Mouse (Mus musculus): ENCODE data around the gene Hmgcl. TPM values are rescaled to one million over a fixed set of nuclear protein-coding genes. Genes with fewer than 3 reads are reported as not detected.
"Not testable (repeated sequence)": the region's sequence is repeated elsewhere in the genome, so short reads cannot be mapped to it uniquely, and the experiment has no call there.

Gene Hmgcl
- polyA plus RNA-seq, 1 experiment from 2014 or later, result 66.1 TPM

DNA sequence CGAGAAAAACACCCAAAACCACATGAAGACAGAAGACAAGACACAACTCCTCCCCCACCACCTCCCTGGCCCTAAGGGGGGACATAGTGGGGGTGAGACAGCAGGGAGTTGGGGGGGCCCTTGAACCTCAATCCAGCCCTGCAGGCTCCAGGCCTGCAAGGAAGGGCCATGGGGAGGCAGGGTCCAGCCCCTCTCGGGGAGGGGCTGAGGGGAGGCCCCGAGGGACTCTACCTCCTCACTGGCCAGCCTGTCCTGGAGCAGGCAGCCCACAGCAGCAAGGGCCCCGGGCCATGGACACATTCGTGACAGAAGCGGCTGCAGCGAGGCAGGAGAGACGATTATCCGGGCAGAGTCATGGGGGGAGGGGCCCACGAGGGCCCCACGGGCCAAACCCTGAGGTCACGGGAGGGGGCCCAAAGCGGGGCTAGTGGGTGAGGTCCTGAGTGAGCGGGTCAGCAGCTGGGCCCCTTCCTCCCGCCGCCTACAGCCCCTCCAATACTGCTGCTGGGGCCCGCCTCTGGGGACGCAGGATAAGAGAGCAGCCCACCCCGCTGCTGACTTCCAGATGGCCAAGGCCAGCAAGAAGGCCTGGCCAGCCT, 22.1 kb downstream of the Hmgcl start:
- WGBS, result 79% methylated on average over 19 of the region's 19 CpGs
- no peaks in the 10 kb centered on the region for H3K9me3 ChIP-seq (ENCODE audit: control insufficient read depth, low read length)
- H3K4me3 ChIP-seq (ENCODE audit: low read depth, low read length), result no peak overlapping the region
- no peak overlapping the region for H3K4me2 ChIP-seq (ENCODE audit: low read depth, low read length)
- H3K9ac ChIP-seq (replicated peaks; ENCODE audit: low read depth, low read length), result no peak overlapping the region
- H3K27me3 ChIP-seq (ENCODE audit: control insufficient read depth, insufficient read depth, low read length), result no peaks in the 10 kb centered on the region
- peaks cover 18% of the 10 kb centered on the region for H3K4me1 ChIP-seq (ENCODE audit: control insufficient read depth, insufficient read depth, low read length)
- H3K36me3 ChIP-seq (ENCODE audit: control insufficient read depth, insufficient read depth, low read length), result peaks cover 31% of the 10 kb centered on the region
- no peak overlapping the region for H3K27ac ChIP-seq (ENCODE audit: low read depth, low read length)
- no peak for ATAC-seq (ENCODE audit: low read depth)

DNA sequence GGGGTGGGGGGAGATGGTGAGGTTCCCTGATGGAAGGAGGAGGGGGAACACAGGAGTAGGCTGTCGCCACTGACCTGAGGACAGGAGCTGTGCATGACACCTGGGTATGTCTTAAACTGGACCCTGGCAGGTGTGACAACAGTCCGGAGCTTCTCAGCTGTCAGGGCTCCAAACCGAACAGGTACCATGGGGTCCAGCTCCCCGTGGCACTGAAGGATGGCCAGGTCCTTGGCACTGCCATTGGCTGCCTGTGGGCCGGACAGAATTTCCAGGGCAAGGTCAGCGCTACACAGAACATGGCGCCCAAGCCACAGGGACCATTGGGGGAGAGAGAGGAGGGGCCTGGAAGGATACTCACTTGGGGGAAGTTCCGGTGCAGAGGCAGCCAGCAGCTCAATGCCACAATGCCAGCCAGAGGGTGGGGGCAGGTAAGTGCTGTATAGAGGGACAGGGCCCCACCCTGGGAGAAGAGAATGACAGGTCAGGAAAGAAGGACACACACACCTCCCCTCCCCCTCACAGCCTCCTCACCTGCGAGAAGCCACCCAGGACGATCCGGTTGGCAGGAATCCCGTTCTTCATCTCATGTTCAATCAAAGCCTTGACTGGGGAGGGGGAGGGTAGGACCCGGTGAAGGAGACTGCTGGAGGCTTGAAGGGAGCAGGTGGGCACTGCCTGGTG, 23.0 kb downstream of the Hmgcl start:
- ATAC-seq (ENCODE audit: low read depth), result no peak
- H3K27me3 ChIP-seq (ENCODE audit: control insufficient read depth, insufficient read depth, low read length), result no peaks in the 10 kb centered on the region
- no peak overlapping the region for H3K4me2 ChIP-seq (ENCODE audit: low read depth, low read length)
- H3K36me3 ChIP-seq (ENCODE audit: control insufficient read depth, insufficient read depth, low read length), result peaks cover 31% of the 10 kb centered on the region
- no peak overlapping the region for H3K4me3 ChIP-seq (ENCODE audit: low read depth, low read length)
- H3K9ac ChIP-seq (replicated peaks; ENCODE audit: low read depth, low read length), result no peak overlapping the region
- peaks cover 17% of the 10 kb centered on the region for H3K4me1 ChIP-seq (ENCODE audit: control insufficient read depth, insufficient read depth, low read length)
- H3K9me3 ChIP-seq (ENCODE audit: control insufficient read depth, low read length), result no peaks in the 10 kb centered on the region
- WGBS, result 93% methylated on average over 13 of the region's 13 CpGs
- H3K27ac ChIP-seq (ENCODE audit: low read depth, low read length), result no peak overlapping the region

DNA sequence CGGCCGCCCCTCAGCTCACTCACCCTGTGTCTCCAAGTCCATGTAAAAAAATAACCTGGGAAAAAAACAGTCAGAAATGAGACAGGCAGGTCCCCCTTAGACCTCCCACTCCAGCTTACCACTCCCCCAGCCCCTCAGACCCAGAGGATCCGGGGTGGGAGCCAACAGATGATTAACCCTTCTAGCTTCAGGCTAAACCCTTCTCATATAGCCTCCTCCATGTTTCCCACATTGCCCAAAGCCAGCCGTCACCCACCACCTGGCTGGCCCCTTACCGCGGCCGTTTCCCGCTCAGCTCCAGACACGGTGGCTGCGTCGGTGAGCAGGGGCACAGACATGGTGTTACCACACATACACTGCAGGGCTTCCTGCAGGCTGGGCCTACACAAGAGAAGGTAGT, 24.3 kb downstream of the Hmgcl start:
- no peak overlapping the region for H3K4me3 ChIP-seq (ENCODE audit: low read depth, low read length)
- ATAC-seq (ENCODE audit: low read depth), result no peak
- 95% methylated on average over 11 of the region's 11 CpGs for WGBS
- peaks cover 9% of the 10 kb centered on the region for H3K4me1 ChIP-seq (ENCODE audit: control insufficient read depth, insufficient read depth, low read length)
- no peaks in the 10 kb centered on the region for H3K9me3 ChIP-seq (ENCODE audit: control insufficient read depth, low read length)
- peaks cover 35% of the 10 kb centered on the region for H3K36me3 ChIP-seq (ENCODE audit: control insufficient read depth, insufficient read depth, low read length)
- H3K27me3 ChIP-seq (ENCODE audit: control insufficient read depth, insufficient read depth, low read length), result no peaks in the 10 kb centered on the region
- H3K4me2 ChIP-seq (ENCODE audit: low read depth, low read length), result peak overlapping the region; percentile 9; the same call in 1 of the 2 replicates
- no peak overlapping the region for H3K9ac ChIP-seq (replicated peaks; ENCODE audit: low read depth, low read length)
- H3K27ac ChIP-seq (ENCODE audit: low read depth, low read length), result no peak overlapping the region

DNA sequence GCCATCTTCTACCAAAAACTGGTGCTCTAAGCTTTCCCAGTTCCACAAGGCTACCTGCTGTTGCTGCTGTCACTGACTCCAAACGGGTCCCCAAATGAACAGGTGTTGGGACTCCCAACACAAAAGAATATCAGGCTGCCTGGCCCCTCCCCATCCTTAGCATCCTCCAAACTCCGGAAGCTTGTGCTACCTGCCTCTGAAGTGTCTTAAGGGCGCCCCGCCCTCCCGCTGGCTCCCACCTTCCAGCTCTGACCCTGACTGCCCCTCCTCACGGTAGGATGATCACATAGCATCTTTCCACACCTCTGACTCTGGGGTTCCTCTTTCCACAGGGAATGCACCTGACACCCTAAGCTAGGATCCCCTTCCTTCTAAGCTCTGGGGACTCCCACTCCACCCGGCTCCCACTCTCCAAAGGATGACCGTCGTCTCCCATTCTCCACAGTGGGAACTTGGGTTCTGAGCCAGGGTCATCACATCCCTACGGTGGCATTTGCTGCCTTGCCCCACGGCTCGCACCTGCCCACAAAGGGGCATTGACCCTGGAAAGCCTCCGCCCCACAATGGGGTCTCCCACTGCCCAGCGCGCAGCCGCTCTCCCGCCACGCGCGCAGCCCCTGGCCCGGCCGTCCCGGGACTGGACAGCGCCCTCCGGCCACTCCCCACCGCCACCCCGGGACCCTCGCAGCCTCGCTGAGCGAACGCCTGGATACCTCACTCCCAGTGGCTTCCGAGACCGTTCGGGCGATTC, 25.7 kb downstream of the Hmgcl start:
- Histone ChIP-seq H3K4me1 (ENCODE audit: control insufficient read depth, insufficient read depth, low read length) (peaks cover 9% of the 10 kb centered on the region), H3K4me3 (ENCODE audit: low read depth, low read length) (peak overlapping the region; percentile 97), H3K27me3 (ENCODE audit: control insufficient read depth, insufficient read depth, low read length) (no peaks in the 10 kb centered on the region), H3K9ac (replicated peaks; ENCODE audit: low read depth, low read length) (peak overlapping the region; percentile 80), H3K36me3 (ENCODE audit: control insufficient read depth, insufficient read depth, low read length) (peaks cover 41% of the 10 kb centered on the region), H3K9me3 (ENCODE audit: control insufficient read depth, low read length) (no peaks in the 10 kb centered on the region), H3K4me2 (ENCODE audit: low read depth, low read length) (peak overlapping the region; percentile 92), H3K27ac (ENCODE audit: low read depth, low read length) (peak overlapping the region; percentile 55)
- WGBS, result under 1% methylated on average over 35 of the region's 35 CpGs
- peak; percentile 42; the same call in 1 of the 2 replicates for ATAC-seq (ENCODE audit: low read depth)

DNA sequence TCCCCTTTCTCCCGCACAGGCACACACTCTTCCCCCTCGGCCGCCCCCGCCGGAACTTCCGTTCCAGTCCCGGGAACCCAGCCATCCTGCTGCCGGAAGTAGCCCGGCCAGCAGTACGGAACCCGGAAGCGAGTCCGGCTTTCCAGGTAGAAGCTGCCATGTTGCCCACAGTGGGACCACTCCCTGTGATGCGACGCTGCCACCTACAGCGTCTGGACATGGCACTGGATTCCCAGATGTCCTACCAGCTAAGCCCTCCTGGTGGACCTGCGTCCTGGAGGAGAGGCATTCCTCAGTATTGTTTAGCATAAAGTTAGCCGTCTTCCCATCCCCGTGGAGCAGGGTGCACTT, 26.3 kb downstream of the Hmgcl start, which contains the start of gene Lypla2:
Gene Lypla2, minus strand, starts transcription at position 71 of the 351 bp plus-strand sequence.
- Histone ChIP-seq H3K36me3 (ENCODE audit: control insufficient read depth, insufficient read depth, low read length) (peaks cover 38% of the 10 kb centered on the region), H3K9me3 (ENCODE audit: control insufficient read depth, low read length) (no peaks in the 10 kb centered on the region), H3K27me3 (ENCODE audit: control insufficient read depth, insufficient read depth, low read length) (no peaks in the 10 kb centered on the region), H3K4me1 (ENCODE audit: control insufficient read depth, insufficient read depth, low read length) (peaks cover 9% of the 10 kb centered on the region), H3K9ac (replicated peaks; ENCODE audit: low read depth, low read length) (peak within 1 kb of the TSS; percentile 80), H3K4me2 (ENCODE audit: low read depth, low read length) (peak within 1 kb of the TSS; percentile 92), H3K27ac (ENCODE audit: low read depth, low read length) (peak within 1 kb of the TSS; percentile 55), H3K4me3 (ENCODE audit: low read depth, low read length) (peak within 1 kb of the TSS; percentile 97)
- peak; percentile 79 for ATAC-seq (ENCODE audit: low read depth)
- WGBS, result under 1% methylated on average over 19 of the region's 19 CpGs

DNA sequence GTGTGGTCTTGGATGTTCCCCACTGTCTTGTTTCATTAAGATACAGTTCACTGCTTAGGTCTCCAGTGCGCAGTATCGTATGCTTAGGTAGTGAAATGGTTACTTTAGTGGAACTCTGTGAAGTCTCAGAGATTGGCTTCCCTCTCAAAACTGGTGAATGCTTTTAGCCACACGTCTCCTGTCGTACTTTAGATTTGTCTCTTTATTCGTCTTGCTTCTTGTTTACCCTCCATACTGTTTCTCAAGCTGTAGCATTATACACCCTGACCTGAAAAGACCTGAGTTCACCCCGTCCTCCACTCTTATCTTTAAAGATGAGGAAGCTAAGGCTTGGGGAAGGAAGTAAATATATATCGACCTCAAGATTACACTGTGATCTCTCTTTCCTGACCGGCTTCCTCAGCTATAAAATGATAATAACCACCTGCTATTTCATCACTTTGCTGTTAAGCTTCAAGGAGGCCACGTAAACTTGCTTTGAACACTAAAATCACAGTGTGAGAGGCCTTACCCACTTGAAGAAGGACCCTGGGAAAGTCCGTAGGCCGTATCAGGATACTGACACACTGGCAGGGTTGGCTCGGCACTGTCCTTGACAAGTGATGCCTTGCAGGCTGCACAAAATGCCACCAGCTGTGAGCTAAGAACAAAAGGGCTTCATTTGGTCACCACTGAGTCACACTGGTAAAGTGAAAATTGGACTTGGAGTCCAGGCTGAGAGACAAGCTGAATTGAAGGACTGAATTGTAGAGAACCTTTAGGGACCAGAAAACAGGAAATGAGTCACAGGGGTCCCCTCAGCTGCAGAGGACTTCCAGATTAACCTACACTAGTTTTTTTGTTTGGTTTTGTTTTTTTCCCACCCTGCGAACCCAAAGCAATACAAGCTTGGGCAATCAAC, 26.9 kb downstream of the Hmgcl start:
- peak overlapping the region; percentile 55 for H3K27ac ChIP-seq (ENCODE audit: low read depth, low read length)
- no peaks in the 10 kb centered on the region for H3K27me3 ChIP-seq (ENCODE audit: control insufficient read depth, insufficient read depth, low read length)
- H3K9me3 ChIP-seq (ENCODE audit: control insufficient read depth, low read length), result no peaks in the 10 kb centered on the region
- H3K4me1 ChIP-seq (ENCODE audit: control insufficient read depth, insufficient read depth, low read length), result peaks cover 9% of the 10 kb centered on the region
- peak overlapping the region; percentile 80; the same call in 1 of the 2 replicates for H3K9ac ChIP-seq (replicated peaks; ENCODE audit: low read depth, low read length)
- ATAC-seq (ENCODE audit: low read depth), result no peak
- H3K36me3 ChIP-seq (ENCODE audit: control insufficient read depth, insufficient read depth, low read length), result peaks cover 34% of the 10 kb centered on the region
- H3K4me3 ChIP-seq (ENCODE audit: low read depth, low read length), result peak overlapping the region; percentile 97
- peak overlapping the region; percentile 92 for H3K4me2 ChIP-seq (ENCODE audit: low read depth, low read length)
- WGBS, result 78% methylated on average over 13 of the region's 13 CpGs

DNA sequence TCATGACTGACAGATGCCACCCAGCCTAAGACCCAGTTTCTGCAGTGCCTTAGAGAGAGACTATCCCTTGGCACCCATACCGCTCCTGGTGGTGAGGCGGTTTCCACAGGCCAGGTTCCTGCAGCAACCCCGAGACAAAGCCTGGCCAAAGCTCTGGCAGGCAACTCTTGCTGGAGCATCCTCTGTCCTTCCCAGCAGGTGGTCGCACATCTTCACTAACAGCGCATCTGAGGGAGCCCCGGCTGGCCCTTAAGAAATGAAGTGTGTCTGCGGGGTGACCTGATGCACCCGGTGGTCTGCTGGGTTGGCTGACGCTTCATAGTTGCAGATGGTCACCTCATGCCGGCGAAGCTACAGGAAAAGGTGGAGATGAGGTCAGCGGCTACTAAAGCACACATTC, 29.9 kb downstream of the Hmgcl start:
- Histone ChIP-seq H3K9ac (replicated peaks; ENCODE audit: low read depth, low read length) (no peak overlapping the region), H3K4me2 (ENCODE audit: low read depth, low read length) (no peak overlapping the region), H3K9me3 (ENCODE audit: control insufficient read depth, low read length) (no peaks in the 10 kb centered on the region), H3K36me3 (ENCODE audit: control insufficient read depth, insufficient read depth, low read length) (peaks cover 19% of the 10 kb centered on the region), H3K4me3 (ENCODE audit: low read depth, low read length) (no peak overlapping the region), H3K4me1 (ENCODE audit: control insufficient read depth, insufficient read depth, low read length) (peaks cover 9% of the 10 kb centered on the region), H3K27me3 (ENCODE audit: control insufficient read depth, insufficient read depth, low read length) (no peaks in the 10 kb centered on the region), H3K27ac (ENCODE audit: low read depth, low read length) (no peak overlapping the region)
- WGBS, result 92% methylated on average over 12 of the region's 12 CpGs
- no peak for ATAC-seq (ENCODE audit: low read depth)

DNA sequence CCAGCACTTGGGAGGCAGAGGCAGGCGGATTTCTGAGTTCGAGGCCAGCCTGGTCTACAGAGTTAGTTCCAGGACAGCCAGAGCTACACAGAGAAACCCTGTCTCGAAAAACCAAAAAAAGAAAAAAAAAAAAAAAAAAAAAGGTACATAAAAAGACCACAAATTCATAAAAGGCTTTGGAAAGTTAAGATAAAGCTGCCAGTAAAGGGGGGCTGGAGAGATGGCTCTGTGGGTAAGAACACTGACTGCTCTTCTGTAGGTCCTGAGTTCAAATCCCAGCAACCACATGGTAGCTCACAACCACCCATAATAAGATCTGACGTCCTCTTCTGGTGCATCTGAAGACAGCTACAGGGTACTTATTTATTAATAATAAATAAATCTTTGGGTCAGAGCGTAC, 34.0 kb downstream of the Hmgcl start:
- peaks cover 19% of the 10 kb centered on the region for H3K36me3 ChIP-seq (ENCODE audit: control insufficient read depth, insufficient read depth, low read length)
- not testable (repeated sequence) for H3K9ac ChIP-seq (replicated peaks; ENCODE audit: low read depth, low read length); H3K4me2 ChIP-seq (ENCODE audit: low read depth, low read length)

More for the DNA sequence above, 34.0 kb downstream of the Hmgcl start:
- WGBS, result 91% methylated on average over 4 of the region's 5 CpGs
- not testable (repeated sequence) for H3K4me3 ChIP-seq (ENCODE audit: low read depth, low read length); H3K27ac ChIP-seq (ENCODE audit: low read depth, low read length); H3K9me3 ChIP-seq (ENCODE audit: control insufficient read depth, low read length); H3K4me1 ChIP-seq (ENCODE audit: control insufficient read depth, insufficient read depth, low read length); H3K27me3 ChIP-seq (ENCODE audit: control insufficient read depth, insufficient read depth, low read length); ATAC-seq (ENCODE audit: low read depth)
